9 mouse cellular contexts compared by ENCODE assay signal in genomic region chrX:11629906-11630305, GRCm38 (mm10).
A peak's percentile ranks its signal among the peaks of the same experiment; 100 is the strongest.
DNase-seq lines count a peak whose midpoint lies in the region; ATAC-seq and TF ChIP-seq lines count a peak whose summit lies in the region.
"Had no signal": no experiment of that assay in that cellular context is flagged by ENCODE, and none has a peak within 500 bp of the region (broad histone marks: within the 10 kb centered on the region; RNA-seq: fewer than 3 reads in every experiment).

No protein-coding gene starts in this region.

- H3K27ac ChIP-seq in forebrain, postnatal 0 days (ENCODE audit: low read depth, low read length): no peak overlapping the region
- no peak overlapping the region for H3K27ac ChIP-seq in forebrain, embryonic 11.5 days (ENCODE audit: low read depth, low read length)
- H3K27ac ChIP-seq in thymus, adult 2 months (ENCODE audit: control insufficient read depth, insufficient read depth, low read length): no peak overlapping the region
- no peak overlapping the region for H3K27ac ChIP-seq in embryonic facial prominence, embryonic 10.5 days (replicated peaks)
- H3K27ac ChIP-seq: macrophage had no signal

- WGBS in forebrain, postnatal 0 days: 71% methylated on average over 1 of the region's 1 CpGs
- WGBS in forebrain, embryonic 11.5 days: 9% methylated on average over 1 of the region's 1 CpGs
- WGBS in thymus, adult 2 months: 6% methylated on average over 1 of the region's 1 CpGs
- 13% methylated on average over 1 of the region's 1 CpGs for WGBS in embryonic facial prominence, embryonic 10.5 days
- WGBS in lung, adult 2 months: 26% methylated on average over 1 of the region's 1 CpGs

- H3K4me2 ChIP-seq in forebrain, postnatal 0 days (ENCODE audit: low read depth): no peak overlapping the region
- H3K4me2 ChIP-seq in forebrain, embryonic 11.5 days (ENCODE audit: low read depth, low read length, severe bottlenecking): no peak overlapping the region

- H3K9ac ChIP-seq in forebrain, postnatal 0 days: no peak overlapping the region
- H3K9ac ChIP-seq in forebrain, embryonic 11.5 days (ENCODE audit: low read length): no peak overlapping the region

- H3K27me3 ChIP-seq in forebrain, postnatal 0 days (ENCODE audit: insufficient read depth, low read length): no peaks in the 10 kb centered on the region
- H3K27me3 ChIP-seq in forebrain, embryonic 11.5 days (ENCODE audit: control insufficient read depth, insufficient read depth, low read length): no peaks in the 10 kb centered on the region; the same call in 1 of the 2 replicates
- H3K27me3 ChIP-seq in thymus, adult 2 months (ENCODE audit: control insufficient read depth, insufficient read depth, low read length): no peaks in the 10 kb centered on the region
- peaks cover 84% of the 10 kb centered on the region for H3K27me3 ChIP-seq in embryonic facial prominence, embryonic 10.5 days (replicated peaks; ENCODE audit: low read depth, poor library complexity, severe bottlenecking)

- H3K36me3 ChIP-seq in forebrain, postnatal 0 days (ENCODE audit: insufficient read depth): no peaks in the 10 kb centered on the region
- H3K36me3 ChIP-seq in forebrain, embryonic 11.5 days (ENCODE audit: control insufficient read depth, insufficient read depth, low read length): no peaks in the 10 kb centered on the region
- H3K36me3 ChIP-seq in thymus, adult 2 months (ENCODE audit: control insufficient read depth, insufficient read depth, low read length): no peaks in the 10 kb centered on the region
- no peaks in the 10 kb centered on the region for H3K36me3 ChIP-seq in embryonic facial prominence, embryonic 10.5 days (replicated peaks)

- peak; percentile 17 for DNase-seq in forebrain, postnatal 0 days
- no peak for DNase-seq in forebrain, embryonic 11.5 days (ENCODE audit: low spot score)
- DNase-seq in thymus, adult 2 months: peak; percentile 51
- DNase-seq in thymus, adult 18-20 months: no peak
- DNase-seq in embryonic facial prominence, embryonic 10.5 days (ENCODE audit: low spot score): peak; percentile 15
- DNase-seq in lung, adult 2 months: peak; percentile 25
- DNase-seq in frontal cortex, postnatal 14 days (ENCODE audit: low spot score in 2 of 2): no peak
- no peak for DNase-seq in right cerebral cortex, postnatal 10 days (ENCODE audit: low spot score in 2 of 2)

- TF ChIP-seq POLR2A in thymus, adult 2 months (IDR thresholded peaks at IDR 0.05; ENCODE audit: control insufficient read depth, extremely low read depth, insufficient read depth, low read length, poor library complexity): no peak
- no peak for TF ChIP-seq POLR2A in lung, adult 2 months (IDR thresholded peaks at IDR 0.05; ENCODE audit: borderline replicate concordance, extremely low read depth, low read depth, low read length)

- no peaks in the 10 kb centered on the region for H3K4me1 ChIP-seq in forebrain, postnatal 0 days (ENCODE audit: insufficient read depth)
- no peaks in the 10 kb centered on the region; the same call in 1 of the 2 replicates for H3K4me1 ChIP-seq in forebrain, embryonic 11.5 days (replicated peaks; ENCODE audit: control insufficient read depth, insufficient read depth, low read length)
- H3K4me1 ChIP-seq in thymus, adult 2 months (replicated peaks; ENCODE audit: control insufficient read depth, insufficient read depth, low read length): peaks cover 11% of the 10 kb centered on the region
- peaks cover 11% of the 10 kb centered on the region for H3K4me1 ChIP-seq in embryonic facial prominence, embryonic 10.5 days
- no peaks in the 10 kb centered on the region for H3K4me1 ChIP-seq in lung, adult 2 months (ENCODE audit: control insufficient read depth, insufficient read depth, low read length)

- peak; percentile 31; the same call in 1 of the 2 replicates for TF ChIP-seq CTCF in forebrain, postnatal 0 days (IDR thresholded peaks at IDR 0.05; ENCODE audit: low read depth)
- peak; percentile 23; the same call in 1 of the 2 replicates for TF ChIP-seq CTCF in thymus, adult 2 months (IDR thresholded peaks at IDR 0.05; ENCODE audit: borderline replicate concordance, control insufficient read depth, extremely low read depth, insufficient read depth, low read length, poor library complexity)
- peak; percentile 55 for TF ChIP-seq CTCF in lung, adult 2 months (IDR thresholded peaks at IDR 0.05; ENCODE audit: insufficient read depth, low read length)

- no peak overlapping the region for H3K4me3 ChIP-seq in forebrain, postnatal 0 days (ENCODE audit: low read depth, low read length)
- H3K4me3 ChIP-seq in forebrain, embryonic 11.5 days (ENCODE audit: low read depth, low read length): no peak overlapping the region
- no peak overlapping the region for H3K4me3 ChIP-seq in thymus, adult 2 months (ENCODE audit: control insufficient read depth, insufficient read depth, low read length)
- no peak overlapping the region for H3K4me3 ChIP-seq in embryonic facial prominence, embryonic 10.5 days
- no peak overlapping the region for H3K4me3 ChIP-seq in lung, adult 2 months (replicated peaks; ENCODE audit: extremely low read depth, low read depth, low read length)

- ATAC-seq in forebrain, postnatal 0 days: no peak
- no peak for ATAC-seq in forebrain, embryonic 11.5 days (replicated peaks; ENCODE audit: low FRiP score)

- H3K9me3 ChIP-seq in forebrain, postnatal 0 days (ENCODE audit: low read length): no peaks in the 10 kb centered on the region
- H3K9me3 ChIP-seq in forebrain, embryonic 11.5 days (ENCODE audit: control insufficient read depth, low read length): no peaks in the 10 kb centered on the region
- no peaks in the 10 kb centered on the region for H3K9me3 ChIP-seq in embryonic facial prominence, embryonic 10.5 days

Comparison
In these comparisons a context has a peak if more than half of its experiments do, and no peak if none do; other contexts are left out.
1. DNase-seq: peak in forebrain, postnatal 0 days (single experiment), thymus, adult 2 months (single experiment), embryonic facial prominence, embryonic 10.5 days (single experiment) and lung, adult 2 months (single experiment); none in forebrain, embryonic 11.5 days (single experiment), thymus, adult 18-20 months (0 of 2), frontal cortex, postnatal 14 days (0 of 2) and right cerebral cortex, postnatal 10 days (0 of 2).
2. Peak in every context shown above with its lines, with median percentiles within 50 percentile points of each other: CTCF ChIP-seq.